Mouse (Mus musculus) naive thymus-derived CD4-positive, alpha-beta T cell, adult 2 months (primary cell): ENCODE results near the gene Slc16a9.

Source experiments
- DNase-seq: peaks from one replicate; pipeline ENCODE4 v3.0.0-alpha.2; 2011; ENCODE audit warnings: low read depth

The Slc16a9 gene

GRCm38 (mm10) chr10:70301190-70301589, 56.3 kb downstream of the Slc16a9 start:
- DNase-seq, result no peak

- DNase-seq, result no peak
These were observed 58.3 kb downstream of the Slc16a9 start for GRCm38 (mm10) chr10:70303203-70303602.

GRCm38 (mm10) chr10:70305683-70306082, 60.8 kb downstream of the Slc16a9 start:
- DNase-seq, result no peak

GRCm38 (mm10) chr10:70309416-70309815, 64.5 kb downstream of the Slc16a9 start:
- no peak for DNase-seq

- DNase-seq, result no peak
These were observed 65.7 kb downstream of the Slc16a9 start for GRCm38 (mm10) chr10:70310646-70311045.

- DNase-seq, result no peak
These were observed 71.0 kb downstream of the Slc16a9 start for GRCm38 (mm10) chr10:70315895-70316294.

GRCm38 (mm10) chr10:70316856-70317255, 72.0 kb downstream of the Slc16a9 start:
- DNase-seq, result no peak

- DNase-seq, result no peak
These were observed 72.6 kb downstream of the Slc16a9 start for GRCm38 (mm10) chr10:70317394-70317965.

GRCm38 (mm10) chr10:70318630-70319029, 73.7 kb downstream of the Slc16a9 start:
- peak; percentile 34 for DNase-seq

GRCm38 (mm10) chr10:70325518-70325917, 80.6 kb downstream of the Slc16a9 start:
- DNase-seq, result no peak

GRCm38 (mm10) chr10:70327331-70327730, 82.4 kb downstream of the Slc16a9 start:
- no peak for DNase-seq

- no peak for DNase-seq
These were observed 83.2 kb downstream of the Slc16a9 start for GRCm38 (mm10) chr10:70328139-70328538.
